Mouse (Mus musculus) heart, adult 2 months (tissue): Measurements from ENCODE around the gene Tle2.

Experiments
- CTCF ChIP-seq: fragments of 200-600 bp; IDR thresholded peaks from 2 replicates; pipeline ENCODE4 v1.8.1; 2022; ENCODE audit warnings: antibody characterized with exemption, mild to moderate bottlenecking, moderate library complexity
- EP300 ChIP-seq: fragments of 200-500 bp; IDR thresholded peaks from 2 replicates; pipeline ENCODE4 v1.6.1; 2011; ENCODE audit warnings: low read depth, low read length, control low read depth; ENCODE audit not compliant: insufficient read depth

DNA sequence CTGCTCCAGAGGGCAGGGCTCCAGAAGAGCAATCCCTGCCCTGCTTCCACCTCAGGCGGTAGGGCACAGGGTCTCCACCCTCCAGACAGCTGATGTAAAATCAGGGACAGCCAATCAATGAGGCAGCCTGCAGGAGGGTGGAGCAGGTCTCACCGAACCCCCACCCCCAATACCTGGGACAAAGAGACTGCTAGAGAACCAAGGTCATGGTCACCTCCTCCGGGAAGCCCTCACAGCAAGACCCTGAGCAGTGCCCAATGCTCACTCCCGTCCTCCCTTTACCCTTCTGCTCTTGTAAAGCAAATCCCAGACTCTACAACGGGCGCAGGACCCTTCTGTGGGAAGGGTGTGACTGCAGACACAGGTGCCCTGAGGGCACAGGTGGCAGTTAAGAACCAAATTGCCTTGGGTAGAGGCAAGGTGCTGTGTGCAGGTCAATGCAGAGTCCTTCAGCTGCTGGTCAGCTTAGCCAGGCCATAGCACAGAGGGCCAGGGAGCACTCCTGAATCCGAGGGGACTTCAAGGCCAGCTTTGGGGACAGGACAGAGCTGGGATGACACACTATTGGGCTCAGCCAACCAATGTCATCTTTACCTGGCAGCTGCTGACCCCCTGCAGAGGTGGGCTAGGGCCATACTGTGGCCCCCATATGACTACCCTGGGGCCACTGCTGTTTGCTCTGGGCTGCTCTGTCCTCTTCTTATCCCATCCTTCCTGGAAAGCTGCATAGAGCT, 31.5 kb upstream of the Tle2 start:
- TF ChIP-seq EP300 (no peak), CTCF (no peak)
